Mouse (Mus musculus) liver, postnatal 0 days (tissue): Measurements from ENCODE around the gene Thrsp. TPM values are rescaled to one million over a fixed set of nuclear protein-coding genes. Genes with fewer than 3 reads are reported as not detected.
A peak's percentile ranks its signal among the peaks of the same experiment; 100 is the strongest.

Experiments
- ATAC-seq: fragments of 200-750 bp; cut with Nextera tagmentation; 2 replicates; pipeline ENCODE4 v1.8.0; 2017; ENCODE audit warnings: mild to moderate bottlenecking, moderate library complexity
- DNase-seq: peaks from one replicate; pipeline ENCODE4 v3.0.0-alpha.2; 2016
- H3K27ac ChIP-seq: fragments of 300-500 bp; sonication (generic); 2 replicates; pipeline ENCODE4 v1.5.1; 2014; ENCODE audit warnings: antibody characterized with exemption, moderate library complexity, mild to moderate bottlenecking, low read depth
- H3K27me3 ChIP-seq: fragments of 300-500 bp; sonication (generic); 2 replicates; pipeline ENCODE4 v1.6.1; 2014; ENCODE audit warnings: low read length, control low read depth, mixed read lengths; ENCODE audit not compliant: insufficient read depth
- H3K36me3 ChIP-seq: fragments of 300-500 bp; sonication (generic); replicated peaks from 2 replicates; pipeline ENCODE4 v1.6.1; 2014; ENCODE audit warnings: mild to moderate bottlenecking, control low read depth, low read length, moderate library complexity, mixed read lengths; ENCODE audit not compliant: insufficient read depth
- H3K4me1 ChIP-seq: fragments of 300-500 bp; sonication (generic); 2 replicates; pipeline ENCODE4 v1.6.1; 2014; ENCODE audit warnings: antibody characterized with exemption, mild to moderate bottlenecking, control low read depth; ENCODE audit not compliant: insufficient read depth
- H3K4me2 ChIP-seq: fragments of 300-500 bp; sonication (generic); 2 replicates; pipeline ENCODE4 v1.6.1; 2014; ENCODE audit warnings: low read depth, mild to moderate bottlenecking, low read length, moderate library complexity, mixed read lengths
- H3K4me3 ChIP-seq: fragments of 300-500 bp; sonication (generic); 2 replicates; pipeline ENCODE4 v1.5.1; 2014; ENCODE audit warnings: low read depth, low read length
- H3K9ac ChIP-seq: fragments of 300-500 bp; sonication (generic); replicated peaks from 2 replicates; pipeline ENCODE4 v1.6.1; 2014; ENCODE audit warnings: mild to moderate bottlenecking, moderate library complexity
- H3K9me3 ChIP-seq: fragments of 300-500 bp; sonication (generic); 2 replicates; pipeline ENCODE4 v1.6.1; 2016; ENCODE audit warnings: mild to moderate bottlenecking, control low read depth, low read length, mixed read lengths
- CTCF ChIP-seq: sonication (generic); IDR thresholded peaks from 2 replicates; pipeline ENCODE4 v1.5.1; 2016; ENCODE audit warnings: antibody characterized with exemption, low read depth
- EP300 ChIP-seq: IDR thresholded peaks from 2 replicates; pipeline ENCODE4 v1.6.1; 2016; ENCODE audit warnings: antibody characterized with exemption, low read depth, mild to moderate bottlenecking
- WGBS: fragments of 180-500 bp; shearing (Covaris S2); extraction: QIAGEN DNeasy Blood & Tissue Kit; methylation state at CpG from one replicate; pipeline ENCODE4 v1.1.7; 2014; ENCODE audit not compliant: insufficient replicate concordance; 5-methylcytosine and 5-hydroxymethylcytosine counted together
- polyA plus RNA-seq: library from polyadenylated mRNA; unstranded; fragments of >200 nt; fragmentation: Nextera tagmentation; extraction: Ambion mirVana; gene quantifications from 2 replicates; pipeline ENCODE4 v1.2.1, GENCODE M21; 2015

Gene Thrsp
- polyA plus RNA-seq, 1 experiment from 2014 or later: 2.1 TPM

GRCm38 (mm10) chr7:97427778-97428420, 10.4 kb upstream of the Thrsp start:
- H3K9ac ChIP-seq: no peak overlapping the region
- no peak for DNase-seq
- WGBS: 73% methylated on average over 5 of the region's 5 CpGs
- no peaks in the 10 kb centered on the region for H3K9me3 ChIP-seq
- ATAC-seq: no peak
- no peak overlapping the region for H3K27ac ChIP-seq
- H3K36me3 ChIP-seq: no peaks in the 10 kb centered on the region
- peaks cover 4% of the 10 kb centered on the region for H3K4me1 ChIP-seq
- H3K4me2 ChIP-seq: no peak overlapping the region
- no peaks in the 10 kb centered on the region for H3K27me3 ChIP-seq
- TF ChIP-seq EP300 (no peak), CTCF (peak; percentile 21; the same call in 1 of the 2 replicates)
- no peak overlapping the region for H3K4me3 ChIP-seq

GRCm38 (mm10) chr7:97427296-97427695, 9.8 kb upstream of the Thrsp start:
- H3K36me3 ChIP-seq: no peaks in the 10 kb centered on the region
- ATAC-seq (no peak), DNase-seq (no peak)
- no peak overlapping the region for H3K27ac ChIP-seq
- no peak overlapping the region for H3K4me2 ChIP-seq
- no peak overlapping the region for H3K4me3 ChIP-seq
- TF ChIP-seq EP300 (no peak), CTCF (no peak)
- 77% methylated on average over 6 of the region's 6 CpGs for WGBS
- H3K27me3 ChIP-seq: no peaks in the 10 kb centered on the region
- no peaks in the 10 kb centered on the region for H3K9me3 ChIP-seq
- no peak overlapping the region for H3K9ac ChIP-seq
- H3K4me1 ChIP-seq: peaks cover 4% of the 10 kb centered on the region

GRCm38 (mm10) chr7:97426566-97426965, 9.0 kb upstream of the Thrsp start:
- Histone ChIP-seq H3K36me3 (no peaks in the 10 kb centered on the region), H3K9me3 (no peaks in the 10 kb centered on the region), H3K4me3 (no peak overlapping the region), H3K27me3 (no peaks in the 10 kb centered on the region), H3K9ac (no peak overlapping the region), H3K27ac (no peak overlapping the region), H3K4me1 (peaks cover 4% of the 10 kb centered on the region), H3K4me2 (no peak overlapping the region)
- DNase-seq (no peak), ATAC-seq (no peak)
- WGBS: 69% methylated on average over 6 of the region's 6 CpGs
- TF ChIP-seq CTCF: no peak
- TF ChIP-seq EP300: no peak

- Histone ChIP-seq H3K27ac (no peak overlapping the region), H3K27me3 (no peaks in the 10 kb centered on the region), H3K9me3 (no peaks in the 10 kb centered on the region), H3K4me2 (no peak overlapping the region), H3K9ac (no peak overlapping the region), H3K4me1 (peaks cover 1% of the 10 kb centered on the region), H3K4me3 (no peak overlapping the region), H3K36me3 (no peaks in the 10 kb centered on the region)
- peak; percentile 58 for ATAC-seq
- TF ChIP-seq EP300 (no peak), CTCF (peak; percentile 97)
- 9% methylated on average over 12 of the region's 12 CpGs for WGBS
- DNase-seq: peak; percentile 92
Measured at GRCm38 (mm10) chr7:97424621-97425245, 7.2 kb upstream of the Thrsp start.

GRCm38 (mm10) chr7:97423754-97424153, 6.2 kb upstream of the Thrsp start:
- DNase-seq (peak; percentile 46), ATAC-seq (peak; percentile 85)

GRCm38 (mm10) chr7:97420958-97421651, 3.6 kb upstream of the Thrsp start:
- WGBS: 76% methylated on average over 8 of the region's 8 CpGs
- Histone ChIP-seq H3K27me3 (no peaks in the 10 kb centered on the region), H3K4me3 (no peak overlapping the region), H3K4me1 (peaks cover 15% of the 10 kb centered on the region), H3K9me3 (no peaks in the 10 kb centered on the region), H3K27ac (no peak overlapping the region), H3K9ac (no peak overlapping the region), H3K4me2 (no peak overlapping the region), H3K36me3 (no peaks in the 10 kb centered on the region)
- DNase-seq (no peak), ATAC-seq (peak; percentile 22; the same call in 1 of the 2 replicates)
- no peak for TF ChIP-seq EP300
- no peak for TF ChIP-seq CTCF

More at GRCm38 (mm10) chr7:97423754-97424153, 6.2 kb upstream of the Thrsp start:
- 41% methylated on average over 5 of the region's 5 CpGs for WGBS
- Histone ChIP-seq H3K9ac (0 out of 2 replicates have a peak overlapping the region, but pooled peaks have one; percentile 6), H3K27me3 (no peaks in the 10 kb centered on the region), H3K4me1 (peaks cover 6% of the 10 kb centered on the region), H3K4me3 (no peak overlapping the region), H3K36me3 (no peaks in the 10 kb centered on the region), H3K9me3 (no peaks in the 10 kb centered on the region), H3K4me2 (no peak overlapping the region), H3K27ac (no peak overlapping the region)
- no peak for TF ChIP-seq EP300
- no peak for TF ChIP-seq CTCF
